Mouse (Mus musculus) urinary bladder, adult 18-20 months (tissue): ENCODE results near the gene Hey2.

Experiments
- DNase-seq, 2 experiments: peaks; one replicate each; pipeline ENCODE4 v3.0.0; 2022; ENCODE audit warnings: low spot score in 2 of 2, mixed read lengths in 2 of 2

Hey2 gene

DNA sequence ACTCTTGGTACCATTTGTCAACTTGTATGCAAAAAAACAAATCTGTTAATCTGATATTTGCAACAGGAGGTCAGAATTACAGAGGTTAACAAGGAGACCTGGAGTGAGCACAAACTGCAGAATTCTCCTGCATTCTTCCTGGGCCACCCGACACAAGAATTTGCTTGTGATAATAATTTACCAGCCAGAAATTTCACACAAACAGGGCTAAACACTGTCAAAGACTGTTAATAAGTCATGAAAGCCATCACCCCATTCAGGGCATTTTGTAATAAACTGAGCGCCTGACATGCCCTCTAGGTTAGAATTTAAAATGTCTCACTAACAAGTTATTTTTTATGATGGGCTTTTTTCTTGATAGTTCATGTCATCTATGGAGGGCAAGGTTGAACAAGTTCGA is 51.6 kb downstream of the Hey2 start:
- DNase-seq, result no peak

GRCm38 (mm10) chr10:30789521-30789920 is 53.1 kb downstream of the Hey2 start:
- no peak for DNase-seq

DNA sequence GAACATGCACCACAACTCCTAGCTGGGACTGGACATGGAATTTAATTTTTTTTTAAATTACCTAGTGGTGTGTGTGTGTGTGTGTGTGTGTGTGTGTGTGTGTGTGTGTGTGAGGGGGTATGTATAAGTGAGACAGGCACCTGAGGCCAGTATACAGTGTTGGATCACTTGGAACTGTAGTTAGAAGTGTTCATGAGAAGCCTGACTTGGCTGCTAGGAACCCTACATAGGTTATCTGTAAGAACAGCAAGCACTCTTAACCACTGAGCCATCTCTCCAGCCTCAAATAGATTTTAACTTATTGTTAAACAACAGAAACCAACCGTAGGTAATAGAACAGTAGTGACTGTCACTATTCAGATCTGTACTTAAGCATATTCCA is 54.3 kb downstream of the Hey2 start:
- DNase-seq, result no peak

GRCm38 (mm10) chr10:30787684-30788339 is 54.8 kb downstream of the Hey2 start:
- no peak for DNase-seq

DNA sequence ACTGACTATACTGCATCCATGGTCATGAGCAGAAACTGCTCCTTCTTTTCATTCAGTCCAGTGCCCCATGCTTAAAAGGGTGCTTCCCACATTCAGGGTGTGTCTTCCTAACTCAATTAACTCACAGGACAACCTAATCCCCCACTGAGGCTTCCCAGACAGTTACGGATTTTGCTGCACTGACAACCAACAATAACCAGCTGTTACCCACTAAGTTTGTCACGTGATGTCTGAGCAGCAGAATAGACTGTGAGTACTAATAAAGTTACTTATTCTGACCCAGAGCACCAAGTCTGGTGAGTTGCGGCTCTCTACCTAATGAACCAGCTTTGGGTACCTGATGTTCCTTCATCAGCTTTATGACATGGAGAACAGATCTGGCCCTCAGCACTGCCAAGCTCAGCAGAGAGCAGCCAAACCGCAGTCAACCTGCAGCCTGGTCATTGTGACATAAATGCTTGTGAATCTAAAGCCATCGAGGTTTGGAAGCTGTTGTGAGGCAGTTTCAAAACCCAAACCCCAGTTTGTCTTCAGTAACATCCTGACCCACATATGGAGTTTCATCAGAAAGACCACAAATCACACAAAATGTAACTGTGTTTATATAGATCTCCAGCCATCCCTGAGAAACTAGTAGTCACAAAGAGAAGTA is 56.4 kb downstream of the Hey2 start:
- DNase-seq, result no peak
